Mouse (Mus musculus): ENCODE measurements around the gene Col6a6.

GRCm38 (mm10) chr9:105814436-105814835 lies 13.5 kb downstream of the Col6a6 start:
- no peak for TF ChIP-seq FOSL1 (IDR thresholded peaks at IDR 0.05; ENCODE audit: insufficient read depth, low read length, poor library complexity, severe bottlenecking)
- no peak for TF ChIP-seq CTCF (IDR thresholded peaks at IDR 0.05; ENCODE audit: control insufficient read depth, insufficient read depth, insufficient read length)
- TF ChIP-seq MYOG (IDR thresholded peaks at IDR 0.05; ENCODE audit: control insufficient read depth, extremely low read depth, insufficient read length): no peak

Data from C2C12 (cell line).